Mouse (Mus musculus) v-Abl transformed pro-B cells (cell line): ENCODE measurements around the gene Cep295nl.

Experiments
- in situ Hi-C, 2 experiments: fragments of 400-800 bp; cut with MboI; formaldehyde crosslinking; loops; one replicate each; pipeline ENCODE4 v1.15.1; 2025; ENCODE audit not compliant: unreplicated experiment in 2 of 2

Cep295nl gene

GRCm38 (mm10) chr11:118289037-118289511, 53.2 kb downstream of the Cep295nl start:
- in situ Hi-C loops, result no loop called here

GRCm38 (mm10) chr11:118287573-118287972, 54.7 kb downstream of the Cep295nl start:
- in situ Hi-C loops, result no loop called here

DNA sequence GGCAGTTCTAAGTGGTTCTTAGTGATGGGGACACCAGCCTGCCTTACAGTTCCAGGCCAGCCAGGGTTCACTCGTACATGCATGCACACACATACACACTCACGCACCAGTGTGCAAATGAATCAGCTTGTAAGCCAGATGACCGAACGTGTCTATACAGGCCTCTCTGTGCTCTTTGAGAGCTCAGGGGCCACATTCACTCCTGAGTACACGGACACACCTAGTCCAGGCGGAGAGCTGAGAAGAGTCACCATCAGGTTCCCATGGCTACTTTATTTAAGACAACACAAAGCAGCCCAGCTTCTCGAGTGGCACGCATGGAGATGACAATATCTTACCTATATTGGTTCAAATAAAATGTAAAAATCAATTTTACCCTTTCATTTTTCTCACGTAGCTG, 55.9 kb downstream of the Cep295nl start:
- in situ Hi-C loops, result no loop called here

DNA sequence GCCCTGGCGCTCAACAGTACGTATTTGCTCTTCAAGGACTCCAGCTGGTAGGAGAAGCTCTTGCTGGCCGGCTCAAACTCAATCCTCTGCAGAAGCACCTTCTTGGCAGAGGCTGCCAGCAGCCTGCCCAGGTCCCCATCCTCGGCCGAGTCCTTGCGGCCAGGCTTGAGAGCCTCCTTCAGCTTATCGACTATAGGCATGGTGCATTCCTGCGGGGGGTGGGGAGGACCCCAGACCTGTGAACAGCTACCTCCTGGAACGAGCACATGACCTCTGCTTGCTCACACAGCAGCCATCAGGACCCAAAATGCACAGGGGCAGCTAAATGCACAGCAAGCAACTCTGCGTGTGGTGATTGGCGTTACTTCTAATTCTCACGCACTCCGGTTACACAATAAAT, 56.5 kb downstream of the Cep295nl start:
- in situ Hi-C loops, result no loop called here
